Comparison of ENCODE assay signal across 18 mouse cellular contexts in the genomic region with DNA sequence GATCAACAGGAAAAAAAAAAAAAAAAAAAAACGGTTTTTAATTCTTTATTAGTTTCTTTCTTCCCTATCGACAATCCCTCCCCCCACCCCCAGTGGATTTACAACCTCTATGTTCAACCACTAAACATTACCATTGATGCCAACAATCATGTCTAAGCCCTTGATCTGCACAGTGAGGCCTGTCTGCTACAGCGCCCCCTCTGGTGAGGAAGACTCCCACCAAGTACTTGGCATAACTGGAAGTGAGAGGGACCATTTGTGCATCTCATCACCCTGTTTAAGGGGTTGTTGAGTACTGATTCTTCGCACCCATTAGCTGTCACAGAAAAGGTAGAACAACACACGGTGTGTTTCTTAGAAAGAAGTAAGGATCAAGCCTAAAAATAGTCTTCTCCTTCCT. TPM values are rescaled to one million over a fixed set of nuclear protein-coding genes. Genes with fewer than 3 reads are reported as not detected.
DNase-seq lines count a peak whose midpoint lies in the region; ATAC-seq and TF ChIP-seq lines count a peak whose summit lies in the region.
"Had no signal": no experiment of that assay in that cellular context is flagged by ENCODE, and none has a peak within 500 bp of the region (broad histone marks: within the 10 kb centered on the region; RNA-seq: fewer than 3 reads in every experiment).

No protein-coding gene starts in this region.

- H3K9me3 ChIP-seq in midbrain, postnatal 0 days (ENCODE audit: low read length): no peaks in the 10 kb centered on the region
- H3K9me3 ChIP-seq in midbrain, embryonic 16.5 days (replicated peaks; ENCODE audit: control insufficient read depth, low read length, poor library complexity, severe bottlenecking): no peaks in the 10 kb centered on the region
- H3K9me3 ChIP-seq in forebrain, embryonic 10.5 days: no peaks in the 10 kb centered on the region
- H3K9me3 ChIP-seq: heart, embryonic 15.5 days; neural tube, embryonic 12.5 days had no signal

- 82% methylated on average over 5 of the region's 5 CpGs for WGBS in midbrain, postnatal 0 days
- WGBS in midbrain, embryonic 16.5 days: 79% methylated on average over 5 of the region's 5 CpGs
- WGBS in forebrain, embryonic 10.5 days: 77% methylated on average over 5 of the region's 5 CpGs

- no peak overlapping the region for H3K4me3 ChIP-seq in midbrain, postnatal 0 days (ENCODE audit: low read depth, low read length)
- H3K4me3 ChIP-seq in midbrain, embryonic 16.5 days (ENCODE audit: low read depth, low read length): no peak overlapping the region
- H3K4me3 ChIP-seq in forebrain, embryonic 10.5 days: no peak overlapping the region
- H3K4me3 ChIP-seq: heart, embryonic 15.5 days; neural tube, embryonic 12.5 days had no signal

- H3K27ac ChIP-seq in midbrain, postnatal 0 days (ENCODE audit: low read depth, low read length): no peak overlapping the region
- no peak overlapping the region for H3K27ac ChIP-seq in midbrain, embryonic 16.5 days (ENCODE audit: low read length)
- no peak overlapping the region for H3K27ac ChIP-seq in forebrain, embryonic 10.5 days
- H3K27ac ChIP-seq: heart, embryonic 15.5 days; hindbrain, postnatal 0 days; kidney, postnatal 0 days; neural tube, embryonic 12.5 days had no signal

- no peak overlapping the region for H3K9ac ChIP-seq in midbrain, postnatal 0 days (replicated peaks; ENCODE audit: low read length, poor library complexity, severe bottlenecking)
- H3K9ac ChIP-seq in midbrain, embryonic 16.5 days (ENCODE audit: low read depth, low read length): no peak overlapping the region
- H3K9ac ChIP-seq: heart, embryonic 15.5 days; neural tube, embryonic 12.5 days had no signal

- peak; percentile 34 for DNase-seq in heart, adult 11 months
- DNase-seq in heart, adult 9 months (ENCODE audit: low spot score in 2 of 2): no peak
- DNase-seq in midbrain, postnatal 0 days (ENCODE audit: low spot score): no peak
- DNase-seq in R1 (ENCODE audit: low read depth, low spot score): peak; percentile 71
- DNase-seq in testis, postnatal 10 days (ENCODE audit: low spot score): peak; percentile 45
- DNase-seq in forebrain, embryonic 10.5 days (ENCODE audit: extremely low spot score, low spot score): no peak
- no peak for DNase-seq in right cerebral cortex, postnatal 10 days (ENCODE audit: low spot score in 2 of 2)
- DNase-seq: adrenal gland, postnatal 14 days; cerebellum, postnatal 10 days; heart, adult 18-20 months; kidney, adult 11 months; thymus, postnatal 14 days had no signal

- no peak overlapping the region for H3K4me2 ChIP-seq in midbrain, postnatal 0 days (ENCODE audit: low read depth, low read length, poor library complexity, severe bottlenecking)
- no peak overlapping the region; the same call in 1 of the 2 replicates for H3K4me2 ChIP-seq in midbrain, embryonic 16.5 days (ENCODE audit: low read length)
- H3K4me2 ChIP-seq: heart, embryonic 15.5 days; midbrain, embryonic 11.5 days; neural tube, embryonic 12.5 days had no signal

- no peaks in the 10 kb centered on the region for H3K27me3 ChIP-seq in midbrain, postnatal 0 days (ENCODE audit: insufficient read depth, low read length)
- no peaks in the 10 kb centered on the region for H3K27me3 ChIP-seq in midbrain, embryonic 16.5 days (ENCODE audit: control insufficient read depth, insufficient read depth, low read depth, low read length)
- H3K27me3 ChIP-seq in forebrain, embryonic 10.5 days (ENCODE audit: poor library complexity, severe bottlenecking): no peaks in the 10 kb centered on the region
- H3K27me3 ChIP-seq: heart, embryonic 15.5 days; neural tube, embryonic 12.5 days had no signal

- TF ChIP-seq CTCF in midbrain, postnatal 0 days (IDR thresholded peaks at IDR 0.05): peak; percentile 29; the same call in 1 of the 2 replicates

- no peaks in the 10 kb centered on the region for H3K36me3 ChIP-seq in midbrain, postnatal 0 days (ENCODE audit: insufficient read depth, low read length)
- H3K36me3 ChIP-seq in midbrain, embryonic 16.5 days (ENCODE audit: control insufficient read depth, insufficient read depth, low read length): no peaks in the 10 kb centered on the region
- no peaks in the 10 kb centered on the region for H3K36me3 ChIP-seq in forebrain, embryonic 10.5 days (replicated peaks)
- H3K36me3 ChIP-seq: heart, embryonic 15.5 days; neural tube, embryonic 12.5 days had no signal

- no peak for ATAC-seq in midbrain, postnatal 0 days (ENCODE audit: low FRiP score)
- no peak for ATAC-seq in midbrain, embryonic 16.5 days
- ATAC-seq: hindbrain, postnatal 0 days had no signal

- H3K4me1 ChIP-seq in midbrain, postnatal 0 days (ENCODE audit: insufficient read depth, low read length): no peaks in the 10 kb centered on the region
- no peaks in the 10 kb centered on the region for H3K4me1 ChIP-seq in midbrain, embryonic 16.5 days (ENCODE audit: control insufficient read depth, insufficient read depth, low read length)
- no peaks in the 10 kb centered on the region for H3K4me1 ChIP-seq in forebrain, embryonic 10.5 days
- H3K4me1 ChIP-seq: heart, embryonic 15.5 days; neural tube, embryonic 12.5 days had no signal

RNA-seq across cellular contexts. Expression of gene Txndc5, which starts 20.1 kb away (rescaled TPM):
- 89.6 and 92.6 TPM in 2 replicates for total RNA-seq in midbrain, postnatal 0 days (2014; rRNA removed)
- 80.0 and 80.7 TPM in 2 replicates for polyA plus RNA-seq in midbrain, postnatal 0 days (2015; fragmentation: Nextera tagmentation; extraction: Ambion mirVana)
- polyA plus RNA-seq in midbrain, embryonic 16.5 days (2015; fragmentation: Nextera tagmentation; extraction: Ambion mirVana): 75.4 and 76.3 TPM in 2 replicates
- polyA plus RNA-seq in forebrain, embryonic 10.5 days (2016; fragmentation: Nextera tagmentation; extraction: Ambion mirVana): 144 and 153 TPM in 2 replicates

Comparison
In these comparisons a context has a peak if more than half of its experiments do, and no peak if none do; other contexts are left out.
1. DNase-seq: peak in heart, adult 11 months (single experiment), R1 (single experiment) and testis, postnatal 10 days (single experiment); none in heart, adult 9 months (0 of 2), midbrain, postnatal 0 days (single experiment), forebrain, embryonic 10.5 days (single experiment) and right cerebral cortex, postnatal 10 days (0 of 2).